Comparison of ENCODE assay signal across 8 mouse cellular contexts in the genomic region with DNA sequence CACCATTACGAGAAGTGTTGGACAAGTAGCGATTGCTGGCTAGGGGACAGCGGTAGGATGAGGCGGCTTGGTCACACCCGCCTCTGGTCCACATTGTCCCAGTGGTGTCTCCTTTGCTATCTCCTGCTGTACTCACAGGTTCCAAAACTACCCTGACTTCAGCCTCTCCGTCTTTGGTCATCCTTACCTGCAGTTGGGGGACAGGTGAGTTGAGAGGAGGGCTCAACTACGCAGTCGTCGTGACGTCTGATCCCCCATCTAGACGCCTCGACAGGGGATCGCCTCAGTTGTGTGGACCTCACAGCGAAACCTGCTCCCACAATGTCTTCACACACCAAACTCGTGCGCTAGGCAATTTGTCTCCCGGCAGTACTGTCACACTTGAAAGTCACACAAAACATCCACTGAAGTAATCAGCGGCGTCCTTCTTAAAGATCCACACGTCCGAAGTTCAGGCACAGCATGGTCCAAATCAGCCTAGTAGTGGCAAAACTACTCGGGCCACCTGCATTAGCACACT. TPM values are rescaled to one million over a fixed set of nuclear protein-coding genes. Genes with fewer than 3 reads are reported as not detected.
DNase-seq lines count a peak whose midpoint lies in the region; ATAC-seq and TF ChIP-seq lines count a peak whose summit lies in the region.

No protein-coding gene starts in this region.

- H3K4me2 ChIP-seq in heart, postnatal 0 days (ENCODE audit: low read depth, low read length), result peak overlapping the region; percentile 64

- H3K36me3 ChIP-seq in heart, embryonic 10.5 days, result no peaks in the 10 kb centered on the region
- no peaks in the 10 kb centered on the region for H3K36me3 ChIP-seq in ES-E14 (ENCODE audit: control insufficient read depth, insufficient read depth, low read length, poor library complexity, severe bottlenecking)
- H3K36me3 ChIP-seq in heart, postnatal 0 days (replicated peaks; ENCODE audit: control insufficient read depth, insufficient read depth, low read length), result no peaks in the 10 kb centered on the region
- H3K36me3 ChIP-seq in macrophage (ENCODE audit: inconsistent target), result no peaks in the 10 kb centered on the region

- peaks cover 11% of the 10 kb centered on the region for H3K27me3 ChIP-seq in heart, embryonic 10.5 days (ENCODE audit: insufficient read depth, poor library complexity, severe bottlenecking)
- H3K27me3 ChIP-seq in heart, postnatal 0 days (ENCODE audit: control insufficient read depth, insufficient read depth, low read length), result no peaks in the 10 kb centered on the region

- no peak for ATAC-seq in heart, postnatal 0 days (ENCODE audit: insufficient read depth, low read depth)

- WGBS in heart, embryonic 10.5 days, result 3% methylated on average over 22 of the region's 22 CpGs
- 12% methylated on average over 22 of the region's 22 CpGs for WGBS in heart, postnatal 0 days
- WGBS in macrophage (ENCODE audit: missing documents), result 28% methylated on average over 22 of the region's 22 CpGs

- TF ChIP-seq CTCF in heart, postnatal 0 days (IDR thresholded peaks at IDR 0.05; ENCODE audit: low read depth), result no peak

- no peak overlapping the region for H3K9ac ChIP-seq in ES-E14 (ENCODE audit: insufficient read depth, low read depth, low read length, poor library complexity, severe bottlenecking)
- no peak overlapping the region for H3K9ac ChIP-seq in heart, postnatal 0 days (replicated peaks; ENCODE audit: low read depth, low read length)

- TF ChIP-seq EP300 in heart, postnatal 0 days (IDR thresholded peaks at IDR 0.05; ENCODE audit: low read depth), result no peak

- intact Hi-C loops in heart, postnatal 36 days (cut with DNase I), result no loop called here
- intact Hi-C loops in left cerebral cortex, postnatal 10 days (cut with DNase I), result no loop called here

- no peaks in the 10 kb centered on the region for H3K9me3 ChIP-seq in heart, embryonic 10.5 days
- H3K9me3 ChIP-seq in ES-E14 (ENCODE audit: control insufficient read depth, insufficient read depth, low read depth, low read length), result no peaks in the 10 kb centered on the region
- no peaks in the 10 kb centered on the region for H3K9me3 ChIP-seq in heart, postnatal 0 days (replicated peaks; ENCODE audit: control insufficient read depth, low read length)

- in situ Hi-C loops in ES-E14 (cut with MboI; ENCODE audit: low sequenced_read_pairs in 2 of 2, unreplicated experiment in 2 of 2), result no loop called here

- no peak overlapping the region for H3K27ac ChIP-seq in heart, embryonic 10.5 days
- no peak overlapping the region for H3K27ac ChIP-seq in ES-E14 (ENCODE audit: insufficient read depth, low read depth, low read length, poor library complexity, severe bottlenecking)
- H3K27ac ChIP-seq in heart, postnatal 0 days (ENCODE audit: low read depth), result no peak overlapping the region
- H3K27ac ChIP-seq in macrophage, result no peak overlapping the region

- no peak for DNase-seq in heart, embryonic 10.5 days (ENCODE audit: low spot score)
- no peak for DNase-seq in heart, postnatal 36 days
- DNase-seq in ES-E14 (ENCODE audit: low read depth, low spot score) (no peak), MN1 (ENCODE audit: low spot score) (no peak)
- DNase-seq in heart, postnatal 0 days (ENCODE audit: low spot score), result no peak
- no peak for DNase-seq in left cerebral cortex, postnatal 10 days (ENCODE audit: extremely low spot score in 1 of 2, low spot score in 2 of 2)
- DNase-seq in layer of hippocampus, adult 8-10 months (ENCODE audit: low spot score in 2 of 2), result no peak

- no peaks in the 10 kb centered on the region; the same call in 1 of the 2 replicates for H3K4me1 ChIP-seq in heart, embryonic 10.5 days
- no peaks in the 10 kb centered on the region; a peak in 1 of 4 replicates for H3K4me1 ChIP-seq in ES-E14 (ENCODE audit: control insufficient read depth in 2 of 2, insufficient read depth in 2 of 2, low read length in 2 of 2, poor library complexity in 1 of 2)
- peaks cover 13% of the 10 kb centered on the region; the same call in 1 of the 2 replicates for H3K4me1 ChIP-seq in heart, postnatal 0 days (ENCODE audit: control insufficient read depth, insufficient read depth)

- peak overlapping the region; percentile 56 for H3K4me3 ChIP-seq in heart, embryonic 10.5 days
- H3K4me3 ChIP-seq in ES-E14 (ENCODE audit: insufficient read depth in 1 of 2, low read depth in 1 of 2, low read length in 2 of 2, poor library complexity in 1 of 2, severe bottlenecking in 1 of 2) (peak overlapping the region; percentile 47 to 53; a peak in 3 of 4 replicates), macrophage (ENCODE audit: inconsistent target) (peak overlapping the region; percentile 8; the same call in 1 of the 2 replicates)
- H3K4me3 ChIP-seq in heart, postnatal 0 days (ENCODE audit: low read depth, low read length), result peak overlapping the region; percentile 38

- H3K79me2 ChIP-seq in macrophage (ENCODE audit: inconsistent target), result no peaks in the 10 kb centered on the region

RNA-seq across cellular contexts. Expression of a gene that starts 1.6 kb away (rescaled TPM):
- 0.18 and 0.44 TPM in 2 replicates for polyA plus RNA-seq in heart, embryonic 10.5 days (2016; fragmentation: Nextera tagmentation; extraction: Ambion mirVana)
- total RNA-seq in heart, postnatal 36 days (2021), result 10 to 100 TPM; 17.8 to 26.2 TPM
- 5.9 and 6.1 TPM in 2 replicates for total RNA-seq in ES-E14 (2012; rRNA removed)
- total RNA-seq in heart, postnatal 0 days (2014; rRNA removed; ENCODE audit: low replicate concordance), result 1.1 and 5.3 TPM in 2 replicates
- 1.3 and 1.9 TPM in 2 replicates for polyA plus RNA-seq in heart, postnatal 0 days (2015; fragmentation: Nextera tagmentation; extraction: Ambion mirVana)
- 10 to 100 TPM in 12 of 26 experiments, 1 to 10 TPM in 14; 2.1 to 26.6 (median 9.3) TPM for total RNA-seq in macrophage (2018; cell fraction: chromatin; rRNA removed)
- 1 to 10 TPM in 20 of 26 experiments, under 1 TPM in 6; 0.29 to 2.5 (median 1.3) TPM for total RNA-seq in macrophage (2018; cell fraction: cytosol; rRNA removed)
- 10 to 100 TPM in 3 of 26 experiments, 1 to 10 TPM in 23; 1.7 to 11.6 (median 5.5) TPM for total RNA-seq in macrophage (2018; cell fraction: nucleus; rRNA removed)
- 1.1 to 1.4 TPM (median 1.2 TPM) in 3 replicates for polyA plus RNA-seq in macrophage (2018)
- total RNA-seq in left cerebral cortex, postnatal 10 days (2021), result 1 to 10 TPM; 3.0 to 3.1 TPM
- total RNA-seq in layer of hippocampus, adult 8-10 months (2022), result 1 to 10 TPM; 2.2 to 3.4 (median 3.1) TPM

RNA-seq across cellular contexts. Expression of a gene that starts 2.1 kb away (rescaled TPM):
- 0.68 and 1.9 TPM in 2 replicates for polyA plus RNA-seq in heart, embryonic 10.5 days (2016; fragmentation: Nextera tagmentation; extraction: Ambion mirVana)
- 1 to 10 TPM; 3.5 to 3.9 TPM for total RNA-seq in heart, postnatal 36 days (2021)
- 11.4 and 12.2 TPM in 2 replicates for total RNA-seq in ES-E14 (2012; rRNA removed)
- total RNA-seq in heart, postnatal 0 days (2014; rRNA removed; ENCODE audit: low replicate concordance), result 1.8 and 27.8 TPM in 2 replicates
- 1.8 and 2.7 TPM in 2 replicates for polyA plus RNA-seq in heart, postnatal 0 days (2015; fragmentation: Nextera tagmentation; extraction: Ambion mirVana)
- total RNA-seq in macrophage (2018; cell fraction: chromatin; rRNA removed), result 1 to 10 TPM in 4 of 26 experiments, under 1 TPM in 1, not detected in 21; 0.98 to 1.4 (median 1.3) TPM
- total RNA-seq in macrophage (2018; cell fraction: cytosol; rRNA removed), result 1 to 10 TPM in 21 of 26 experiments, under 1 TPM in 5; 0.47 to 2.3 (median 1.5) TPM
- 1 to 10 TPM in 3 of 26 experiments, under 1 TPM in 10, not detected in 13; 0.40 to 5.6 (median 0.67) TPM for total RNA-seq in macrophage (2018; cell fraction: nucleus; rRNA removed)
- 0.75 to 2.7 TPM (median 1.7 TPM) in 3 replicates for polyA plus RNA-seq in macrophage (2018)
- 1 to 10 TPM in 1 of 2 experiments, under 1 TPM in 1; 0.75 to 1.6 TPM for total RNA-seq in left cerebral cortex, postnatal 10 days (2021)
- 1 to 10 TPM in 2 of 4 experiments, under 1 TPM in 2; 0.40 to 3.0 (median 1.0) TPM for total RNA-seq in layer of hippocampus, adult 8-10 months (2022)

RNA-seq across cellular contexts. Expression of a gene that starts 7.2 kb away (rescaled TPM):
- polyA plus RNA-seq in heart, embryonic 10.5 days (2016; fragmentation: Nextera tagmentation; extraction: Ambion mirVana), result 3.0 and 4.7 TPM in 2 replicates
- total RNA-seq in heart, postnatal 36 days (2021), result 10 to 100 TPM; 21.0 to 22.7 TPM
- total RNA-seq in ES-E14 (2012; rRNA removed), result 47.8 and 52.8 TPM in 2 replicates
- total RNA-seq in heart, postnatal 0 days (2014; rRNA removed; ENCODE audit: low replicate concordance), result 22.7 and 39.6 TPM in 2 replicates
- polyA plus RNA-seq in heart, postnatal 0 days (2015; fragmentation: Nextera tagmentation; extraction: Ambion mirVana), result 2.7 and 2.9 TPM in 2 replicates
- 100 to 1,000 TPM in 17 of 26 experiments, 10 to 100 TPM in 9; 20.6 to 250 (median 130) TPM for total RNA-seq in macrophage (2018; cell fraction: chromatin; rRNA removed)
- total RNA-seq in macrophage (2018; cell fraction: cytosol; rRNA removed), result 10 to 100 TPM; 16.9 to 87.7 (median 65.3) TPM
- 100 to 1,000 TPM in 10 of 26 experiments, 10 to 100 TPM in 16; 25.6 to 136 (median 96.6) TPM for total RNA-seq in macrophage (2018; cell fraction: nucleus; rRNA removed)
- polyA plus RNA-seq in macrophage (2018), result 40.1 to 48.8 TPM (median 47.2 TPM) in 3 replicates
- 10 to 100 TPM; 44.0 to 48.2 TPM for total RNA-seq in left cerebral cortex, postnatal 10 days (2021)
- 10 to 100 TPM; 45.7 to 73.5 (median 57.9) TPM for total RNA-seq in layer of hippocampus, adult 8-10 months (2022)

RNA-seq across cellular contexts. Expression of a gene that starts 24.2 kb away (rescaled TPM):
- 542 and 712 TPM in 2 replicates for polyA plus RNA-seq in heart, embryonic 10.5 days (2016; fragmentation: Nextera tagmentation; extraction: Ambion mirVana)
- 100 to 1,000 TPM; 385 to 411 TPM for total RNA-seq in heart, postnatal 36 days (2021)
- total RNA-seq in ES-E14 (2012; rRNA removed), result 3,112 and 3,420 TPM in 2 replicates
- 1,323 and 1,324 TPM in 2 replicates for total RNA-seq in heart, postnatal 0 days (2014; rRNA removed; ENCODE audit: low replicate concordance)
- 292 and 307 TPM in 2 replicates for polyA plus RNA-seq in heart, postnatal 0 days (2015; fragmentation: Nextera tagmentation; extraction: Ambion mirVana)
- 100 to 1,000 TPM in 23 of 26 experiments, 10 to 100 TPM in 3; 65.6 to 268 (median 152) TPM for total RNA-seq in macrophage (2018; cell fraction: chromatin; rRNA removed)
- 100 to 1,000 TPM; 274 to 584 (median 379) TPM for total RNA-seq in macrophage (2018; cell fraction: cytosol; rRNA removed)
- 100 to 1,000 TPM; 112 to 309 (median 144) TPM for total RNA-seq in macrophage (2018; cell fraction: nucleus; rRNA removed)
- polyA plus RNA-seq in macrophage (2018), result 321 to 741 TPM (median 672 TPM) in 3 replicates
- total RNA-seq in left cerebral cortex, postnatal 10 days (2021), result 100 to 1,000 TPM; 345 to 360 TPM
- 100 to 1,000 TPM; 240 to 284 (median 258) TPM for total RNA-seq in layer of hippocampus, adult 8-10 months (2022)

RNA-seq across cellular contexts. Expression of a gene that starts 47.1 kb away (rescaled TPM):
- polyA plus RNA-seq in heart, embryonic 10.5 days (2016; fragmentation: Nextera tagmentation; extraction: Ambion mirVana), result 3.0 and 3.6 TPM in 2 replicates
- total RNA-seq in heart, postnatal 36 days (2021), result 10 to 100 TPM; 12.5 to 13.5 TPM
- total RNA-seq in ES-E14 (2012; rRNA removed), result 3.3 and 5.7 TPM in 2 replicates
- 23.0 and 34.7 TPM in 2 replicates for total RNA-seq in heart, postnatal 0 days (2014; rRNA removed; ENCODE audit: low replicate concordance)
- polyA plus RNA-seq in heart, postnatal 0 days (2015; fragmentation: Nextera tagmentation; extraction: Ambion mirVana), result 13.8 and 15.0 TPM in 2 replicates
- total RNA-seq in macrophage (2018; cell fraction: chromatin; rRNA removed), result 100 to 1,000 TPM in 15 of 26 experiments, 10 to 100 TPM in 11; 20.5 to 641 (median 175) TPM
- total RNA-seq in macrophage (2018; cell fraction: cytosol; rRNA removed), result 100 to 1,000 TPM; 128 to 783 (median 543) TPM
- 100 to 1,000 TPM in 18 of 26 experiments, 10 to 100 TPM in 8; 75.1 to 591 (median 408) TPM for total RNA-seq in macrophage (2018; cell fraction: nucleus; rRNA removed)
- polyA plus RNA-seq in macrophage (2018), result 118 to 323 TPM (median 130 TPM) in 3 replicates
- 1 to 10 TPM; 2.8 to 3.6 TPM for total RNA-seq in left cerebral cortex, postnatal 10 days (2021)
- total RNA-seq in layer of hippocampus, adult 8-10 months (2022), result 10 to 100 TPM in 2 of 4 experiments, 1 to 10 TPM in 2; 6.8 to 25.6 (median 12.4) TPM
